Mouse (Mus musculus) stomach, embryonic 16.5 days (tissue): Measurements from ENCODE around the gene Lhfpl3. TPM values are rescaled to one million over a fixed set of nuclear protein-coding genes. Genes with fewer than 3 reads are reported as not detected.
"Not testable (repeated sequence)": the region's sequence is repeated elsewhere in the genome, so short reads cannot be mapped to it uniquely, and the experiment has no call there.

ENCODE experiments used
- ATAC-seq: fragments of 200-750 bp; cut with Nextera tagmentation; 2 replicates; pipeline ENCODE4 v1.8.0; 2017; ENCODE audit warnings: moderate number of reproducible peaks, moderate TSS enrichment; ENCODE audit not compliant: insufficient read depth, low FRiP score
- H3K27ac ChIP-seq: fragments of 300-500 bp; sonication (generic); 2 replicates; pipeline ENCODE4 v1.5.1; 2014; ENCODE audit warnings: low read length
- H3K27me3 ChIP-seq: fragments of 300-500 bp; sonication (generic); 2 replicates; pipeline ENCODE4 v1.6.1; 2014; ENCODE audit warnings: low read length, control low read depth, mixed read lengths; ENCODE audit not compliant: control insufficient read depth, insufficient read depth
- H3K36me3 ChIP-seq: fragments of 300-500 bp; sonication (generic); 2 replicates; pipeline ENCODE4 v1.6.1; 2014; ENCODE audit warnings: low read length; ENCODE audit not compliant: control insufficient read depth, insufficient read depth
- H3K4me1 ChIP-seq: fragments of 300-500 bp; sonication (generic); 2 replicates; pipeline ENCODE4 v1.6.1; 2014; ENCODE audit warnings: low read length, control low read depth, mixed read lengths; ENCODE audit not compliant: control insufficient read depth, insufficient read depth
- H3K4me2 ChIP-seq: fragments of 300-500 bp; sonication (generic); 2 replicates; pipeline ENCODE4 v1.6.1; 2014; ENCODE audit warnings: low read depth, low read length, mixed read lengths
- H3K4me3 ChIP-seq: fragments of 300-500 bp; sonication (generic); replicated peaks from 2 replicates; pipeline ENCODE4 v1.5.1; 2014; ENCODE audit warnings: mild to moderate bottlenecking, low read length
- H3K9ac ChIP-seq: fragments of 300-500 bp; sonication (generic); 2 replicates; pipeline ENCODE4 v1.6.1; 2014; ENCODE audit warnings: low read length
- H3K9me3 ChIP-seq: fragments of 300-500 bp; sonication (generic); replicated peaks from 2 replicates; pipeline ENCODE4 v1.6.1; 2016; ENCODE audit warnings: low read length, control low read depth; ENCODE audit not compliant: control insufficient read depth
- WGBS: fragments of 180-500 bp; shearing (Covaris S2); extraction: QIAGEN DNeasy Blood & Tissue Kit; methylation state at CpG from one replicate; pipeline ENCODE4 v1.1.7; 2014; 5-methylcytosine and 5-hydroxymethylcytosine counted together
- polyA plus RNA-seq: library from polyadenylated mRNA; unstranded; fragments of >200 nt; fragmentation: Nextera tagmentation; extraction: Ambion mirVana; gene quantifications from 2 replicates; pipeline ENCODE4 v1.2.1, GENCODE M21; 2015

Gene Lhfpl3
- 0.20 and 0.22 TPM in 2 replicates for polyA plus RNA-seq

GRCm38 (mm10) chr5:22745885-22746532 lies at the start of gene Lhfpl3:
Gene Lhfpl3, plus strand, starts transcription at chr5:22746059.
- H3K4me3 ChIP-seq: peak within 1 kb of the TSS; percentile 54
- H3K4me2 ChIP-seq: peak within 1 kb of the TSS; percentile 90
- no peak within 1 kb of the TSS for H3K27ac ChIP-seq
- H3K9me3 ChIP-seq: no peaks in the 10 kb centered on the region
- no peaks in the 10 kb centered on the region for H3K36me3 ChIP-seq
- H3K27me3 ChIP-seq: peaks cover 23% of the 10 kb centered on the region
- peak within 1 kb of the TSS; percentile 64 for H3K9ac ChIP-seq
- under 1% methylated on average over 51 of the region's 53 CpGs for WGBS
- H3K4me1 ChIP-seq: peaks cover 8% of the 10 kb centered on the region; the same call in 1 of the 2 replicates
- peak; percentile 68; the same call in 1 of the 2 replicates for ATAC-seq

DNA sequence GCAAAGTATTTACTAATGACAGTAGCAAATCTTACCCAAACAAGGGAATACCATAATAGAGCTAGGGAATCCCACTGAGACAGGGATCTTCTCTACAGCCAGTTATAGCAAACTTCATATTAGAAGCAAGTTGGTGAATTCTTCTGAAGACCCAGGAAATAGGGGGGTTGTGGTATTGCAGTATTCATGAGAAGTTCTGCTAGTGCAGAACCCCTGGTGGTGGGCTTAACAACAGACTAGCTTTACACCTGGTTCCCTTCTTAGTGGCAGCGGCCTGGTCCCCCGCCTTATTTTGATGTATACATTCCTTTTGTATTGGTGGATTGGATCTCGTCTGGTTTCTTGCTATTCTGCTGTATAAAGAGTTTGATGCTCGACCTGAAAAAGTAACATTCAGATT lies 39.6 kb upstream of the Lhfpl3 start:
- H3K4me3 ChIP-seq, H3K27ac ChIP-seq, H3K9ac ChIP-seq, H3K4me1 ChIP-seq, H3K36me3 ChIP-seq, ATAC-seq, H3K4me2 ChIP-seq, H3K9me3 ChIP-seq, H3K27me3 ChIP-seq: not testable (repeated sequence)
- WGBS: 85% methylated on average over 4 of the region's 4 CpGs

GRCm38 (mm10) chr5:22745529-22745884 lies 352 bp upstream of the Lhfpl3 start:
- WGBS: 3% methylated on average over 10 of the region's 10 CpGs
- peak overlapping the region; percentile 54 for H3K4me3 ChIP-seq
- peaks cover 8% of the 10 kb centered on the region; the same call in 1 of the 2 replicates for H3K4me1 ChIP-seq
- no peaks in the 10 kb centered on the region for H3K36me3 ChIP-seq
- H3K9me3 ChIP-seq: no peaks in the 10 kb centered on the region
- H3K27me3 ChIP-seq: peaks cover 23% of the 10 kb centered on the region
- no peak for ATAC-seq
- H3K4me2 ChIP-seq: peak overlapping the region; percentile 90
- H3K9ac ChIP-seq: no peak overlapping the region
- H3K27ac ChIP-seq: no peak overlapping the region

- H3K9ac ChIP-seq: no peak overlapping the region; the same call in 1 of the 2 replicates
- 2% methylated on average over 18 of the region's 20 CpGs for WGBS
- peak overlapping the region; percentile 90 for H3K4me2 ChIP-seq
- no peaks in the 10 kb centered on the region for H3K9me3 ChIP-seq
- H3K4me3 ChIP-seq: peak overlapping the region; percentile 54
- ATAC-seq: no peak
- H3K27me3 ChIP-seq: peaks cover 23% of the 10 kb centered on the region
- H3K4me1 ChIP-seq: peaks cover 8% of the 10 kb centered on the region; the same call in 1 of the 2 replicates
- H3K27ac ChIP-seq: no peak overlapping the region
- no peaks in the 10 kb centered on the region for H3K36me3 ChIP-seq
These were observed 718 bp downstream of the Lhfpl3 start for GRCm38 (mm10) chr5:22746533-22747021.

GRCm38 (mm10) chr5:22747305-22747704 lies 1.4 kb downstream of the Lhfpl3 start:
- Histone ChIP-seq H3K4me2 (no peak overlapping the region), H3K27ac (no peak overlapping the region), H3K4me3 (no peak overlapping the region), H3K9ac (no peak overlapping the region), H3K36me3 (no peaks in the 10 kb centered on the region), H3K27me3 (peaks cover 23% of the 10 kb centered on the region), H3K4me1 (peaks cover 8% of the 10 kb centered on the region; the same call in 1 of the 2 replicates), H3K9me3 (no peaks in the 10 kb centered on the region)
- 5% methylated on average over 7 of the region's 7 CpGs for WGBS
- ATAC-seq: no peak

- Histone ChIP-seq H3K36me3 (no peaks in the 10 kb centered on the region), H3K27me3 (no peaks in the 10 kb centered on the region), H3K4me3 (no peak overlapping the region), H3K9me3 (no peaks in the 10 kb centered on the region), H3K4me1 (no peaks in the 10 kb centered on the region), H3K4me2 (no peak overlapping the region), H3K9ac (no peak overlapping the region), H3K27ac (no peak overlapping the region)
- 32% methylated on average over 3 of the region's 3 CpGs for WGBS
- no peak for ATAC-seq
These were observed 11.4 kb downstream of the Lhfpl3 start for GRCm38 (mm10) chr5:22757261-22757660.

DNA sequence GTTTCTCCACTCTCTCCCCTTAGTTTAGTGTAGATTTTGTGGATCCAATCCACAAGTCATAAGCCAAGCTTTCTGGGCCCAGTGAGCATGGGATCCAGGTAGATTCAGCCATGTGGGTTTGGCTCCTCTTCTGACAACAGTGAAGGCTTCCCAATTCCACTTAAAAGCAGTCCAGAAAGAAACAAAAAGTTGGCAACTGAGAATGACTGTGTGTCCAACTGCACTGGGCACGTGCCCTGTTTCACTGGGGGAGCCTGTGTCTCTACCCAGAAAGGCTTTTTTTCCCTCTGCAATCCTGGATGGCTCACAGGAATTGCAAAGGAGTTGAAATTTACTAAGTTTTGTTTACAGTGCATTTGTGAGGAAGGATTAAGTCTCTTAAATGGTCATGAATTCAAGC lies 24.9 kb downstream of the Lhfpl3 start:
- no peaks in the 10 kb centered on the region for H3K4me1 ChIP-seq
- no peak overlapping the region for H3K27ac ChIP-seq
- H3K9me3 ChIP-seq: no peaks in the 10 kb centered on the region
- no peak for ATAC-seq
- H3K4me3 ChIP-seq: no peak overlapping the region
- no peaks in the 10 kb centered on the region for H3K27me3 ChIP-seq
- H3K9ac ChIP-seq: no peak overlapping the region
- H3K36me3 ChIP-seq: no peaks in the 10 kb centered on the region
- H3K4me2 ChIP-seq: no peak overlapping the region
- 38% methylated on average over 1 of the region's 1 CpGs for WGBS

GRCm38 (mm10) chr5:22795361-22795760 lies 49.5 kb downstream of the Lhfpl3 start:
- no peak overlapping the region for H3K4me3 ChIP-seq
- 64% methylated on average over 1 of the region's 1 CpGs for WGBS
- H3K4me2 ChIP-seq: no peak overlapping the region
- no peaks in the 10 kb centered on the region for H3K27me3 ChIP-seq
- H3K36me3 ChIP-seq: no peaks in the 10 kb centered on the region
- no peak overlapping the region for H3K27ac ChIP-seq
- no peak for ATAC-seq
- H3K9me3 ChIP-seq: no peaks in the 10 kb centered on the region
- H3K9ac ChIP-seq: no peak overlapping the region
- no peaks in the 10 kb centered on the region for H3K4me1 ChIP-seq

DNA sequence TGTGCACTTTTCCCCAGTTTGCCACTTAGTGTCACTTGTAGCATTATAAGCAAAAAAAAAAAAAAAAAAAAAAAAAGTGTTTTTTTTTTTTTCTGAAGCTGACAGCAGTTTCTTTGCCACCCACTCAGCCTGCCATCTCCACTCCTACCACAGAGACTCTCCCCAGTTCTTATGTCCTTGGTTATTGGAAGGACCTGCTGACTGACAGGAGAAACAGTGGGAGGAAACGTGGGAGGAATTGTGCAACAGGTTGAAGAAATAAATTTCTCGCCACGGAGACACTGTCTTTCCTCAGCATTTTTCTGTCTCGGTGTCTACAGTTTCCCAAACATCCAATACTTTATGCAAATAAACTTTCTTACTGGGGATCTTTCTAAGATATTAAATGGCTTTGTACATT lies 67.6 kb downstream of the Lhfpl3 start:
- H3K9me3 ChIP-seq: no peaks in the 10 kb centered on the region
- no peak overlapping the region for H3K4me2 ChIP-seq
- H3K4me3 ChIP-seq: no peak overlapping the region
- H3K4me1 ChIP-seq: no peaks in the 10 kb centered on the region
- H3K27me3 ChIP-seq: no peaks in the 10 kb centered on the region
- H3K9ac ChIP-seq: no peak overlapping the region
- H3K27ac ChIP-seq: no peak overlapping the region
- ATAC-seq: no peak
- no peaks in the 10 kb centered on the region for H3K36me3 ChIP-seq
- WGBS: 76% methylated on average over 4 of the region's 4 CpGs
